Mouse (Mus musculus): ENCODE measurements at regions not wholly inside any gene's neighbourhood (a gene's known extent, or its start where the extent isn't known, plus 50 kb on each side); places are given as distances from the start of the nearest gene placed in this dataset.

DNA sequence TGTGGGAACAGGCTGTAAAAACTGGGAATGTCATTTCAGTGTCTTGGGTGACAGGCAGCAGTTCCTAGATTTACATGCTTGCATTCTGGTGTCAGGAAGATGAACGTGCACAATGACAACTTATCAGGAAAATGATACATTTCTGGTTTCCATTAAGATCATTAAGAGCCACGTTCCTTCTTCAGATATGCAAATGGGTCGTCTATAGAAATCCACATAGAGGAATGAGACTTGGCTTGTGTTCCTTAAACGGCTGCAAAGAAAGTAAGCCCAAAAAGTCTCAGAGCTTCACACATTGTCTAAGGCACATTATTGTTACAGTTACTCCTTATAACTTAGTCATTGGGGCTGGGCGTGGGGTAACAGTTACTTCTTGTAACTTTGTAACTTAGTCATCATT is 314.4 kb downstream of the Ttll7 start:
- Histone ChIP-seq H3K36me3 (ENCODE audit: insufficient read depth, low read length) (no peaks in the 10 kb centered on the region), H3K4me3 (replicated peaks; ENCODE audit: low read length) (no peak overlapping the region), H3K9me3 (ENCODE audit: low read length) (no peaks in the 10 kb centered on the region), H3K27me3 (ENCODE audit: insufficient read depth, low read length) (no peaks in the 10 kb centered on the region), H3K4me1 (replicated peaks; ENCODE audit: low read depth, low read length) (no peaks in the 10 kb centered on the region)
- TF ChIP-seq POU5F1 (IDR thresholded peaks at IDR 0.05; ENCODE audit: borderline replicate concordance, low read length), result no peak
- no peak for TF ChIP-seq NANOG (IDR thresholded peaks at IDR 0.05; ENCODE audit: borderline replicate concordance, low read length)
- no peak for TF ChIP-seq CTCF (conservative IDR thresholded peaks at IDR 0.05; ENCODE audit: low read length)

- Histone ChIP-seq H3K27me3 (ENCODE audit: insufficient read depth, low read length) (no peaks in the 10 kb centered on the region; the same call in 1 of the 2 replicates), H3K4me3 (replicated peaks; ENCODE audit: low read length) (no peak overlapping the region), H3K4me1 (replicated peaks; ENCODE audit: low read depth, low read length) (no peaks in the 10 kb centered on the region), H3K36me3 (ENCODE audit: insufficient read depth, low read length) (no peaks in the 10 kb centered on the region), H3K9me3 (ENCODE audit: low read length) (peaks cover 7% of the 10 kb centered on the region)
- TF ChIP-seq CTCF (conservative IDR thresholded peaks at IDR 0.05; ENCODE audit: low read length) (no peak), POU5F1 (IDR thresholded peaks at IDR 0.05; ENCODE audit: borderline replicate concordance, low read length) (no peak), NANOG (IDR thresholded peaks at IDR 0.05; ENCODE audit: borderline replicate concordance, low read length) (no peak)
Measured at GRCm38 (mm10) chr3:147169215-147169614, 317.0 kb downstream of the Ttll7 start.

- no peaks in the 10 kb centered on the region for H3K4me1 ChIP-seq (replicated peaks; ENCODE audit: low read depth, low read length)
- no peak for TF ChIP-seq POU5F1 (IDR thresholded peaks at IDR 0.05; ENCODE audit: borderline replicate concordance, low read length)
- no peak for TF ChIP-seq CTCF (conservative IDR thresholded peaks at IDR 0.05; ENCODE audit: low read length)
- no peak for TF ChIP-seq NANOG (IDR thresholded peaks at IDR 0.05; ENCODE audit: borderline replicate concordance, low read length)
- no peak overlapping the region for H3K4me3 ChIP-seq (replicated peaks; ENCODE audit: low read length)
- H3K36me3 ChIP-seq (ENCODE audit: insufficient read depth, low read length), result no peaks in the 10 kb centered on the region
- H3K9me3 ChIP-seq (ENCODE audit: low read length), result peaks cover 16% of the 10 kb centered on the region
- no peaks in the 10 kb centered on the region; the same call in 1 of the 2 replicates for H3K27me3 ChIP-seq (ENCODE audit: insufficient read depth, low read length)
Measured at GRCm38 (mm10) chr3:147170106-147170505, 317.9 kb downstream of the Ttll7 start.

DNA sequence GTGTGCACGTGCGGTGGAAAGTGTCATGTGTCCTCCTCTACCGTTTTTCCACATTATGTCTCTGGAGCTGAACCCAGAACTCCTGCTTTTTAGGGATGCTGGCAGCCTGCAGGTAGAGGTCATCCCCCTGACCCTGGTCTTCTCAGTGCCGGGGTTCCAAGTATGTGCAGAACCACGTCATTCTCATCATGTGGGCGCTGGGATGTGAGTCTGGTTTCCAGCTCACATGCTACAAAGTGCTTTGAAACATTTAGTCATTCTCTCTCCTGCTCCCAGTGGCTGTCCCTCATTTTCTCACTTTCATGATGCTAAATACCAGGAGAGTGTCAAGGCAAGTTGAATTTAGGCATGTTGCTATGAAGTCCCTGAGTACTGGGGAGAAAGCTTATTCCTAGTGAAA is 326.6 kb downstream of the Ttll7 start:
- TF ChIP-seq POU5F1 (IDR thresholded peaks at IDR 0.05; ENCODE audit: borderline replicate concordance, low read length) (no peak), NANOG (IDR thresholded peaks at IDR 0.05; ENCODE audit: borderline replicate concordance, low read length) (no peak), CTCF (conservative IDR thresholded peaks at IDR 0.05; ENCODE audit: low read length) (no peak)
- Histone ChIP-seq H3K36me3 (ENCODE audit: insufficient read depth, low read length) (no peaks in the 10 kb centered on the region), H3K9me3 (ENCODE audit: low read length) (peaks cover 19% of the 10 kb centered on the region), H3K4me3 (replicated peaks; ENCODE audit: low read length) (no peak overlapping the region), H3K27me3 (ENCODE audit: insufficient read depth, low read length) (no peaks in the 10 kb centered on the region), H3K4me1 (replicated peaks; ENCODE audit: low read depth, low read length) (peaks cover 46% of the 10 kb centered on the region)

DNA sequence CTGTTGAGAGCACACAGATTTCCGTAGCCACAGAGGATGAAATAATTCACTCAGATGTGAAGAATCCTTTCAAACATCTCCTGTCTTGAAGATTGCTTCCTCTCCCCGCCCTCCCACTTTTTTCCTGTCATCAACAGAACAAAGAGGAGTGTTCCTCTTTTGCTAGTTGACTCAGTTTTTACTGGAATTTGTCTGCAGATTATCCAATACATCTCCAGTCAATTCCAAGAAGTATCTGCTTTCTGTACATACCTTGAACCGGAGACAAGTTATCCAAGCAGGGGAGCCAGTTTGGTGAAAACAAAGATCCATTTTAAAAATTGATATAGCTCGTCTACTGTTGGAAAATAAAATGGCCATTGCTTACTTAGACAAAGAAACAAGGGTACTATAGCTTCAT is 328.5 kb downstream of the Ttll7 start:
- H3K4me1 ChIP-seq (replicated peaks; ENCODE audit: low read depth, low read length), result peaks cover 53% of the 10 kb centered on the region
- H3K36me3 ChIP-seq (ENCODE audit: insufficient read depth, low read length), result no peaks in the 10 kb centered on the region
- no peak overlapping the region for H3K4me3 ChIP-seq (replicated peaks; ENCODE audit: low read length)
- no peaks in the 10 kb centered on the region for H3K27me3 ChIP-seq (ENCODE audit: insufficient read depth, low read length)
- H3K9me3 ChIP-seq (ENCODE audit: low read length), result peaks cover 7% of the 10 kb centered on the region
- TF ChIP-seq NANOG (IDR thresholded peaks at IDR 0.05; ENCODE audit: borderline replicate concordance, low read length), result no peak
- no peak for TF ChIP-seq CTCF (conservative IDR thresholded peaks at IDR 0.05; ENCODE audit: low read length)
- TF ChIP-seq POU5F1 (IDR thresholded peaks at IDR 0.05; ENCODE audit: borderline replicate concordance, low read length), result no peak

GRCm38 (mm10) chr3:147181501-147182365 is 329.6 kb downstream of the Ttll7 start:
- Histone ChIP-seq H3K36me3 (ENCODE audit: insufficient read depth, low read length) (no peaks in the 10 kb centered on the region), H3K4me3 (replicated peaks; ENCODE audit: low read length) (peak overlapping the region; percentile 52), H3K27me3 (ENCODE audit: insufficient read depth, low read length) (no peaks in the 10 kb centered on the region), H3K4me1 (replicated peaks; ENCODE audit: low read depth, low read length) (peaks cover 53% of the 10 kb centered on the region), H3K9me3 (ENCODE audit: low read length) (peaks cover 12% of the 10 kb centered on the region)
- TF ChIP-seq POU5F1 (IDR thresholded peaks at IDR 0.05; ENCODE audit: borderline replicate concordance, low read length) (no peak), NANOG (IDR thresholded peaks at IDR 0.05; ENCODE audit: borderline replicate concordance, low read length) (peak; percentile 73; the same call in 1 of the 2 replicates)

DNA sequence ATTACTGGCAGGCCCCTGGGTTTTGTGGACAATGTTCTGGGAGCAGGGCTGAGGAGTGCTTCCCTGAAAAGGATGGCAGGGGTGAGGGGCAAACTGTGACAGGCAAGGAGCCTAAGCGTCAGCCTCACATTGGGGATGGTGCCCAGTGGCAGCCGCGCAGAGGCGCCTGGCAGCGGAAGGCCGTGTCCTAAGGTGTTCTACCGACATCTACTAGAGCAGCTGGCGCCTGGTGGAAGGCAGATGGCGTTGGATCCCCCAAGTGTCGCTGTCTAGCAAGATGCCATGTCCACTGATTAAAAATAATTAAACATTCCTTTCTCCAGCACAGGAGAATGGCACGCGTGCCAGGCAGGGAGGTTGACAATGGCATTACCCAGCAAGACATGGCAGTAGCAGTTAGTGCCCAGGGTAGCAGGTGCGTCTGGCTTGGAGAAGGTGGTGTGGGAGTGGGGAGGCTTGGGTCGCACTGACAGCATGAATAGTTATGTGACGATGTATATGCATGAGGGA is 330.3 kb downstream of the Ttll7 start:
- TF ChIP-seq POU5F1 (IDR thresholded peaks at IDR 0.05; ENCODE audit: borderline replicate concordance, low read length), result no peak
- TF ChIP-seq CTCF (conservative IDR thresholded peaks at IDR 0.05; ENCODE audit: low read length), result no peak
- no peak for TF ChIP-seq NANOG (IDR thresholded peaks at IDR 0.05; ENCODE audit: borderline replicate concordance, low read length)
- Histone ChIP-seq H3K36me3 (ENCODE audit: insufficient read depth, low read length) (no peaks in the 10 kb centered on the region), H3K9me3 (ENCODE audit: low read length) (peaks cover 16% of the 10 kb centered on the region), H3K4me3 (replicated peaks; ENCODE audit: low read length) (peak overlapping the region; percentile 52), H3K27me3 (ENCODE audit: insufficient read depth, low read length) (no peaks in the 10 kb centered on the region), H3K4me1 (replicated peaks; ENCODE audit: low read depth, low read length) (peaks cover 53% of the 10 kb centered on the region)

GRCm38 (mm10) chr3:147183656-147184290 is 331.6 kb downstream of the Ttll7 start:
- Histone ChIP-seq H3K36me3 (ENCODE audit: insufficient read depth, low read length) (no peaks in the 10 kb centered on the region), H3K27me3 (ENCODE audit: insufficient read depth, low read length) (no peaks in the 10 kb centered on the region), H3K9me3 (ENCODE audit: low read length) (peaks cover 28% of the 10 kb centered on the region), H3K4me3 (replicated peaks; ENCODE audit: low read length) (no peak overlapping the region), H3K4me1 (replicated peaks; ENCODE audit: low read depth, low read length) (peaks cover 51% of the 10 kb centered on the region)
- no peak for TF ChIP-seq CTCF (conservative IDR thresholded peaks at IDR 0.05; ENCODE audit: low read length)
- TF ChIP-seq POU5F1 (IDR thresholded peaks at IDR 0.05; ENCODE audit: borderline replicate concordance, low read length), result no peak
- no peak for TF ChIP-seq NANOG (IDR thresholded peaks at IDR 0.05; ENCODE audit: borderline replicate concordance, low read length)
